Mouse (Mus musculus) CD4-positive, CD25-positive, alpha-beta regulatory T cell, adult 9 weeks (primary cell): ENCODE data around the gene Dnah5. TPM values are rescaled to one million over a fixed set of nuclear protein-coding genes. Genes with fewer than 3 reads are reported as not detected.

Experiments used
- polyA plus RNA-seq: library from polyadenylated mRNA; unstranded; fragments of 100-300 nt; shearing (Covaris generic); gene quantifications from one replicate; pipeline ENCODE4 v1.2.1, GENCODE M21; 2017

The Dnah5 gene
- polyA plus RNA-seq, result 0.02 TPM

DNA sequence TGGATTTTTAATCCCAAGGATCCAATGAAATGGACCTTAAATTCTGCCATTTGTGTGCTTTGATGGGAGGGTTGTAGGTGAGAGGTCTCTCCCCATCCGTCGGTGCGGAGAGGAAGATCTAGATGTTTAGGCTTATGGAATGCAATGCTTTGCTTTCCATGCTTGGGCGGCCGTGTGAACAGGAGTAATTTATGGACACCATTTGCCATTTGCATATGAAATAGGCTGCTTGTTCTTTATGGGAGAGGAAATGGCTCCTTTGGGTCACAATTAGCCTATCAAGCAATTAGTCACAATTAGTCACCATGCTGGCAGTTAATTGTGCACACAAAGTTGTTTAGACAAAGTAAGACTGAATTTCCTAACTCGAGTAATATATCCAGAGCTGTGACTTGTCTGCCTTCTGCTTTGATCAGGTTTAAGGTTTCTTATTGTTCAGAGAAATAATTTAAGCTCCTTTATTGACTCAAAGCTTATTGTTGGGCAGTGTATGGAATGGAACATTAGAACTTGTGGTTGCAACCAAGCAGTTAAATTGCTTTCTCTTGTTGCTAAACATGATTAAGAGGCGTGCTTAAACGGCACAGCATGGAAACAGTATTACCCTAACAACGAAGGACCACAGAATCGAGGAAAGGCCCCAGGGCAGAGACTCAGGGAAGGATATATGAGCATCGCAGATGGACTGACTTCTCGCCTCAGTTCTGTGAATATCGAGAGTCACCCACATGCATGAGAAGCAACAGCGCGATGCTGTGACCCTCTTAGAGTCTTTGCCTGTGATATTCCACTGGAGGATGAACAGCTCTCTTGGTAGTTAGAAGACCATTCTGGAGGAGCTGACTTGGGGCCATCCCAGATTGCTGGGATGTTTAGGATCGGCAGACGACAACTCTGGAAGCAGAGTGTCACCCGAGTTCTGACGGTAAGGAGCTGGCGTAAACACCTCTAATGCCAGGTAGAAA, at the start of gene Dnah5:
TSS of gene Dnah5 (plus strand) at position 642 of the 965 bp plus-strand sequence.

Other genes starting within 250 kb of the Dnah5 start
- 5.7 TPM for gene Trio, start 177.9 kb upstream of the Dnah5 start, polyA plus RNA-seq